Mouse (Mus musculus) layer of hippocampus, adult 18-20 months (tissue): Measurements from ENCODE around the gene Rpl34. TPM values are rescaled to one million over a fixed set of nuclear protein-coding genes. Genes with fewer than 3 reads are reported as not detected.

Experiments
- DNase-seq, 2 experiments: peaks; one replicate each; pipeline ENCODE4 v3.0.0; 2022; ENCODE audit warnings: low spot score in 2 of 2
- long read RNA-seq: library from polyadenylated mRNA; stranded (forward); transcript quantifications from one replicate; pipeline ENCODE4 v2.0.0, GENCODE M21; 2021
- total RNA-seq, 2 experiments: library from RNA; stranded (reverse); gene quantifications; 2 replicates each; pipeline ENCODE4 v1.2.3; 2021

Rpl34 gene
- 100 to 1,000 TPM; 350 to 366 TPM for total RNA-seq
- long read RNA-seq, transcript Rpl34-201 (5 exons, 624 nt): minor isoform, 10 of 62 reads
- long read RNA-seq, transcript Rpl34-206 (1 exons, 573 nt): minor isoform, 6 of 62 reads
- long read RNA-seq, transcript Rpl34-202 (5 exons, 480 nt): major isoform, 39 of 62 reads
- long read RNA-seq, partial matches to known transcripts: 3 of 62 reads
- long read RNA-seq, other reads (novel, unspliced or antisense): 3 of 62 reads

GRCm38 (mm10) chr3:130730189-130730653 is at the start of gene Rpl34:
Rpl34 (minus strand) TSS chr3:130730398.
- DNase-seq: peak; percentile 95 to 96

- no peak for DNase-seq
Measured at GRCm38 (mm10) chr3:130768172-130768571, 38.0 kb upstream of the Rpl34 start.

- DNase-seq: no peak
Measured at GRCm38 (mm10) chr3:130764091-130764490, 33.9 kb upstream of the Rpl34 start.

- DNase-seq: peak; percentile 21 to 69
Measured at GRCm38 (mm10) chr3:130760711-130761435, 30.7 kb upstream of the Rpl34 start.

GRCm38 (mm10) chr3:130758157-130758841 is 28.1 kb upstream of the Rpl34 start:
- no peak for DNase-seq

- no peak for DNase-seq
Measured at GRCm38 (mm10) chr3:130757117-130757852, 27.1 kb upstream of the Rpl34 start.

- DNase-seq: no peak
Measured at GRCm38 (mm10) chr3:130749206-130749605, 19.0 kb upstream of the Rpl34 start.

- no peak for DNase-seq
Measured at GRCm38 (mm10) chr3:130746673-130747619, 16.7 kb upstream of the Rpl34 start.

- DNase-seq: no peak
Measured at GRCm38 (mm10) chr3:130737652-130738361, 7.6 kb upstream of the Rpl34 start.

- DNase-seq: no peak
Measured at GRCm38 (mm10) chr3:130736758-130737157, 6.6 kb upstream of the Rpl34 start.

- DNase-seq: peak; percentile 3 to 34
Measured at GRCm38 (mm10) chr3:130729472-130730188, 568 bp downstream of the Rpl34 start.

GRCm38 (mm10) chr3:130727676-130728075 is 2.5 kb downstream of the Rpl34 start:
- no peak for DNase-seq

- DNase-seq: no peak
Measured at GRCm38 (mm10) chr3:130727036-130727435, 3.2 kb downstream of the Rpl34 start.

GRCm38 (mm10) chr3:130725718-130726117 is 4.5 kb downstream of the Rpl34 start:
- DNase-seq: no peak

- DNase-seq: no peak
Measured at GRCm38 (mm10) chr3:130722733-130723478, 7.3 kb downstream of the Rpl34 start.

GRCm38 (mm10) chr3:130720225-130720624 is 10.0 kb downstream of the Rpl34 start:
- DNase-seq: no peak

GRCm38 (mm10) chr3:130718871-130719270 is 11.3 kb downstream of the Rpl34 start:
- no peak for DNase-seq

- DNase-seq: no peak
Measured at GRCm38 (mm10) chr3:130716555-130716954, 13.6 kb downstream of the Rpl34 start.
